Mouse (Mus musculus): ENCODE measurements at regions not wholly inside any gene's neighbourhood (a gene's known extent, or its start where the extent isn't known, plus 50 kb on each side); places are given as distances from the start of the nearest gene placed in this dataset.

- CTCF ChIA-PET: no interaction called here
Observed at GRCm38 (mm10) chr8:76539638-76540037, 359.6 kb upstream of the Nr3c2 start.

GRCm38 (mm10) chr8:76540611-76541010, 358.6 kb upstream of the Nr3c2 start:
- CTCF ChIA-PET: no interaction called here

GRCm38 (mm10) chr8:76551681-76552080, 347.6 kb upstream of the Nr3c2 start:
- CTCF ChIA-PET: no interaction called here

GRCm38 (mm10) chr8:76601566-76601965, 297.7 kb upstream of the Nr3c2 start:
- CTCF ChIA-PET: no interaction called here

GRCm38 (mm10) chr8:76618721-76619120, 280.5 kb upstream of the Nr3c2 start:
- CTCF ChIA-PET: no interaction called here

- CTCF ChIA-PET: no interaction called here
Observed at GRCm38 (mm10) chr8:76620853-76621252, 278.4 kb upstream of the Nr3c2 start.

- CTCF ChIA-PET: no interaction called here
Observed at GRCm38 (mm10) chr8:76633086-76633485, 266.2 kb upstream of the Nr3c2 start.
